Mouse (Mus musculus): Measurements from ENCODE around the gene Polr3k. TPM values are rescaled to one million over a fixed set of nuclear protein-coding genes. Genes with fewer than 3 reads are reported as not detected.

Gene Polr3k
- 3.1 and 4.5 TPM in 2 replicates for polyA plus RNA-seq (2012; rRNA removed)

GRCm38 (mm10) chr2:181863791-181864535 is at the start of gene Polr3k:
Gene Polr3k (plus strand): TSS chr2:181864337.

GRCm38 (mm10) chr2:181837372-181838292 is 26.5 kb upstream of the Polr3k start, which contains the start of gene Pcmtd2:
Gene Pcmtd2 (plus strand): TSS chr2:181837854.

Other genes with a start within 250 kb of the Polr3k start
- 0.62 and 1.0 TPM in 2 replicates for gene Gm29797, start 207.3 kb upstream of the Polr3k start, polyA plus RNA-seq (2012; rRNA removed)
- gene Sox18, start 192.7 kb upstream of the Polr3k start, polyA plus RNA-seq (2012; rRNA removed) = 209 and 217 TPM in 2 replicates
- gene Tcea2, start 184.0 kb upstream of the Polr3k start, polyA plus RNA-seq (2012; rRNA removed) = 32.8 and 33.7 TPM in 2 replicates
- gene Rgs19, start 170.4 kb upstream of the Polr3k start, polyA plus RNA-seq (2012; rRNA removed) = 119 and 136 TPM in 2 replicates
- not detected in 2 replicates for gene Lkaaear1, start 165.9 kb upstream of the Polr3k start, polyA plus RNA-seq (2012; rRNA removed)
- 0.93 and 1.5 TPM in 2 replicates for gene Oprl1, start 149.3 kb upstream of the Polr3k start, polyA plus RNA-seq (2012; rRNA removed)
- gene Myt1, start 101.0 kb upstream of the Polr3k start, polyA plus RNA-seq (2012; rRNA removed) = 0.07 and 0.08 TPM in 2 replicates
- gene Pcmtd2, start 26.5 kb upstream of the Polr3k start, polyA plus RNA-seq (2012; rRNA removed) = 14.8 and 18.6 TPM in 2 replicates
- not detected in 2 replicates for gene Gm14496, start 126.8 kb downstream of the Polr3k start, polyA plus RNA-seq (2012; rRNA removed)